Mouse (Mus musculus) right cerebral cortex, postnatal 36 days (tissue): ENCODE measurements at regions not wholly inside any gene's neighbourhood (a gene's known extent, or its start where the extent isn't known, plus 50 kb on each side); places are given as distances from the start of the nearest gene placed in this dataset.

Source experiments
- DNase-seq, 2 experiments: peaks; one replicate each; pipeline ENCODE4 v3.0.0; 2022; ENCODE audit warnings: low spot score in 2 of 2, mixed read lengths in 1 of 2

DNA sequence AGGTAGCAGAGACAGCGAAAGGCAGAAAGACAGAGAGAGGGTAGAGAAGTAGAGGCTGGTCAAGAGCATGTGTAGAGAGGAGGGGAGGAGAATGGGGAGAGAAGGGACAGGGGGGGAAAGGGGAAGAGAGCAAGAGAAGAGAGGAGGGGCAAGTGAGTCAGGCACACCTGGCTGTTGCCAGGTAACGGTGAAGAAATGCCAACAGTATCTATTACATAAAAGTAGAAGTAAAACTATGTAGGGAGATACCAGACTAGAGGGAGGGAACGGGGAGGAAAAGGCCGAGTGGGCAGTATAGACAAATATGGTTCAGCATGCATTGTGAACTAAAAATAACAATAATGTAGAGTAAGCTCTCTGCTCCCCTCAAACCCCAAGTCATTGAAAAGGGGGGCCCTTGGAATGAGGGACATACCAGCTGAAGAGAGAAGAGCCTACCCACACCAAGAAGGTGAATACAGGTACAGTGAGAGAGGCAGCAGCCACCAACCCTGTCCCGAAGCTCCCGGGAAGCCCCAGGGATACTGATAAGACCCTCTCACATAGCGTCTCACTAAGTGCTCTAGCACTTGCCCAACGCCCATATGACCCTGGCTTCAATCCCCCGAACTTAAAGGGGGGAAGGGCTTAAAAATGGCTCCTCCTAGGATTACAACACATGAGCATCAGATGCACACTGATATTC, 56.0 kb upstream of the Hs6st1 start:
- DNase-seq, result no peak

DNA sequence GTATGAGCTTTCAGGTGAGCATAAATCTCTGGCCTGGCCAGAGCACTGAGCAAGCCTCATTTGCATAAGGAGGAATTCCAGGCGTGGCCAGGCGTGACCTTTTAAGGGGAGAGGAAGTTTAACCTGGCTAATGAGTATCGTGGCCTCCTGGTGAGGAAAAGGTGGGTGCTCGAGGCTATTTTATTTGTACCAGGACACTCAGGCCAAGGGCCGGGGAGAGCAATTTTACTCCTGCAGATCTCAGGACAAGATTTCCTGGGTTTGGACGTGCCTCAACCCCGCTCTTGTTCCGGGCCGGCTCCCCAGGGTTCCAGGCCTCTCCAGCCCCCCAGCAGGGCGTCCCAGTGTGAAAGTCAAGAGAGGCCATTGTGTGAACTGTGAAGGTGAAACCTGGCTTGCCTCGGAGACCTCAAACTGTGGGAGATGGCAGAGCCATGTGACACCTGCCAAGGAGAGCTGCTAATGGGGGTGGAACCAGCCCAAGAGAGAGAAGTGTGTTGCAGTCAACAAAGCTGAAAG, 54.3 kb upstream of the Hs6st1 start:
- no peak for DNase-seq

DNA sequence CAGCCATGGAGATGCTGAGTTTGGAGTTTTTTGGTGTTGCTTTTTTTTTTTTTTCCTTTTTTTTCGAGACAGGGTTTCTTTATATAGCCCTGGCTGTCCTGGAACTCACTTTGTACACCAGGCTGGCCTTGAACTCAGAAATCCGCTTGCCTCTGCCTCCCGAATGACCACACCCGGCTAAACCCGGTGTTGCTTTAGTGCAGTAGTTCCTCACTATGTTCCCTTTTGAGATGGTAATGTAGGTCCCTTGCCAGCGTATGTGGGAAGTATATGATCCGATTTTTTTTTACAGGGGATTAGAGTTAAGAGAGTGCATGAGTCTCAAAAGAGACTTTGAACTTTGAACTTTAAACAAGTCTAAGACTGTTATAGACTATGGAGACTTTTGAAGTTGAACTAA, 53.8 kb upstream of the Hs6st1 start:
- no peak for DNase-seq

DNA sequence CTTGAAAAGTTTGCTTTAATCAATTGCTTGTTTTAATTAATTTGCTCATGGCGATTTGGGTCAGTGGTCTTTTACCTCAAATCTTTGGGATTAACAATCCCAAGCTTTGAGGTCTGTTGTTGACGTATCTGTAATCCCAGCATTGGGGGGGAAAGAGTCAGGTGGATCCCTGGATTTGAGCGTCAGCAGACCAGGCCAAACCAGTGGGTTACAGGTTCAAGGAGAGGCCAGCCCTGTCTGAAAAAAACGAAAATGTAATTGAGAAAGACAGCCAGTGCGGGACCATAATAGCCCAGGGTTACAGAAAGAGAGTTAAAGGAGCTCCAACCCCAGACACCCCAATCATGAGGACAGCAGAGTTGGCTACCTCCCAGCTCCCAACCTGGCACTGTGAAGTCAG, 53.0 kb upstream of the Hs6st1 start:
- DNase-seq, result no peak

DNA sequence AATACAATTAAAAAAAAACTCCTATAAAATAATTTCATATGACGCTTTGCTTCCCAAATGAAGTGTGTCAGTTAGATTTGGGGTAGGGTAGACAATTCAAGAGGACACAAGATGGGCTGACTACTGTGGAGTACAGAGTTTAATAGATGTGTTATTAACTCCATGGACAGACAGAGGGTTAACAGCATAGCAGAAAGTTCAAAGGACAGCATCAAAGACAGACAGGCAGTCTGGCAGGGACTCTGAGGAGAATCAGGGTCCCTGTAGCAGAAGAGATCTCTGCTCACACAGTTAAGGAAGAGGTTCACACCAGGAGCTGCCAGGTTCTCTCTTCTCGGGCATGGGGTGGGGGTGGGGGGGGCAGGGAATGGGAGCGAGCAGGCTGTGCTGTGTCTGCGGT, 51.6 kb upstream of the Hs6st1 start:
- DNase-seq, result no peak

DNA sequence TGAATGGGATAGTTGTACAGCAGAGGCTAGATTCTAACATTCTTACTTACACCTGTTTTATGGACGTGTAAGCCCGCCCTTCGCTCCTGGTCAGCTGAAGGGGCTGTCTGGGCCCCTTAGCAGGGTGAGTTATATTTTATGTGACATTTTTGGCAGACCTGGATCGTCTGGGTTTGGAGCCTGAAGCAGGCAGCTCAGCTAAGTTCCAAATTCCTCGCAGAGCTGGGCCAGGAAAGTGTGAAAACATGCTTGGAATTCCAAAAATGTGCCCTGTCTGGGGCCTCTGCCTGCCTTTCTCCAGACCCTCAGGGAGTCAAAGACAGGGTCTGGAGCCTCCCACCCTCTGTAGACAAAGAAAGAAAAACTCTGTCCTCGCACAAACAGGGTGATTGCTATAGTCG, 51.1 kb upstream of the Hs6st1 start:
- DNase-seq, result no peak

DNA sequence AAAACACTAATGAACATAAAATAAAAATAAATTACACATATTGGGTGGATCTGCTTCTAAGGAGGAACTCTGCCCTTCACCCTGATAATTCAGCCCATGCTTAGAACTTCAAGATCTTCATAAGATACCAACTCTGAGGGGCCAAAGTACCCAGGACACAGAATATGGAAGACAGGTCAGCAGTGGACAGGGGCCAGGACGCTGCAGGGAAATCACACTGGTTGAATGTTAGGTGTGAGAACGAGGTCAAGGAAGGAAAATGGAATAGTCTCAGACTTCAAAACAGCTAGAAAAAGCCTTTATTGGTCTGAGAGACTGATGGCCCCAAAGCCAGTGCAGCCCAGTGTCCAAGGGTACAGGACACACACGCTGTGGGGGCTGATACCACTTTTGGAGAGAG, 50.5 kb upstream of the Hs6st1 start:
- no peak for DNase-seq
